Mouse (Mus musculus) ES-E14 (cell line): ENCODE results near the gene Gm10282.

Experiments used
- HCFC1 ChIP-seq: IDR thresholded peaks from 2 replicates; pipeline ENCODE4 v1.6.1; 2012; ENCODE audit warnings: low read length, inconsistent platforms, borderline replicate concordance; ENCODE audit not compliant: insufficient read depth
- MAFK ChIP-seq: IDR thresholded peaks from 2 replicates; pipeline ENCODE4 v1.6.1; 2014; ENCODE audit warnings: mild to moderate bottlenecking, low read depth, low read length, inconsistent platforms; ENCODE audit not compliant: insufficient read depth
- ZNF384 ChIP-seq: IDR thresholded peaks from 2 replicates; pipeline ENCODE4 v1.6.1; 2012; ENCODE audit warnings: low read depth, low read length, inconsistent platforms

DNA sequence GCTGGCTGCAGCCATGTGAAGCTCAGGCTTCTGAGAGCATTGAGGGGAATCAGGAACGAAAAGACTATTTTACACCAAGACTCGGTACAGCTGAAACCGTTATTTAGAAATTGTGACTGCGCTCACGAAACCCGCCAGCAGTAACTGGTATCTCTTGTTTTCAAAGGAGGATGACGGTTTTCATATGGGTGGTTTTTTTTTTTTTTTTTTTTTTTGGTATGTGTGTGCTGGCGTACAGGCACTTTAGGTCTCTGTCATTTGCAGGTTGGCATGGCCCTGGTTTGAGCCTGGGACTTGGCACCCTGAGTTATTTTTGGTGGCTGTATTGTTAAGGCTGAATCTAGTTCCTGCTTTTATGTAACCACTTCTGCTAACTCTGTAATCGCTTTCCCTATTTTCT lies 44.8 kb upstream of the Gm10282 start:
- TF ChIP-seq ZNF384 = peak; percentile 50; the same call in 1 of the 2 replicates
- TF ChIP-seq MAFK = no peak
- TF ChIP-seq HCFC1 = no peak
